Mouse (Mus musculus) CH12F3 (cell line): ENCODE measurements around the gene Gbp9.
"Not testable (repeated sequence)": the region's sequence is repeated elsewhere in the genome, so short reads cannot be mapped to it uniquely, and the experiment has no call there.

Experiments used
- in situ Hi-C: fragments of 300-500 bp; cut with MboI; formaldehyde crosslinking; loops from 2 replicates; pipeline ENCODE4 v1.14.3; 2020; ENCODE audit warnings: low sequenced_read_pairs

The Gbp9 gene

GRCm38 (mm10) chr5:105139409-105140088 lies at the start of gene Gbp9, which contains the start of the genes Gbp8 and Gbp4:
Gene Gbp9, minus strand, starts transcription at chr5:105139539.
Gene Gbp8, minus strand, starts transcription at chr5:105139540.
Gene Gbp4, minus strand, starts transcription at chr5:105139586.
- in situ Hi-C loops, result not testable (repeated sequence)

- in situ Hi-C loops, result no loop called here
These were observed 42.1 kb upstream of the Gbp9 start for GRCm38 (mm10) chr5:105181446-105181845.

GRCm38 (mm10) chr5:105156582-105156981 lies 17.2 kb upstream of the Gbp9 start:
- in situ Hi-C loops, result no loop called here

GRCm38 (mm10) chr5:105154049-105154448 lies 14.7 kb upstream of the Gbp9 start:
- in situ Hi-C loops, result no loop called here

GRCm38 (mm10) chr5:105148062-105148461 lies 8.7 kb upstream of the Gbp9 start:
- in situ Hi-C loops, result not testable (repeated sequence)

- in situ Hi-C loops, result no loop called here
These were observed 7.1 kb upstream of the Gbp9 start for GRCm38 (mm10) chr5:105146447-105146846.

GRCm38 (mm10) chr5:105145731-105146130 lies 6.4 kb upstream of the Gbp9 start:
- in situ Hi-C loops, result not testable (repeated sequence)

GRCm38 (mm10) chr5:105140089-105140810 lies 911 bp upstream of the Gbp9 start:
- in situ Hi-C loops, result not testable (repeated sequence)

- in situ Hi-C loops, result no loop called here
These were observed 433 bp downstream of the Gbp9 start for GRCm38 (mm10) chr5:105138906-105139305.

GRCm38 (mm10) chr5:105136706-105137304 lies 2.5 kb downstream of the Gbp9 start:
- in situ Hi-C loops, result not testable (repeated sequence)

- in situ Hi-C loops, result not testable (repeated sequence)
These were observed 17.6 kb downstream of the Gbp9 start for GRCm38 (mm10) chr5:105121731-105122130.

- in situ Hi-C loops, result no loop called here
These were observed 23.6 kb downstream of the Gbp9 start for GRCm38 (mm10) chr5:105115740-105116139.

GRCm38 (mm10) chr5:105114696-105115095 lies 24.6 kb downstream of the Gbp9 start:
- in situ Hi-C loops, result no loop called here

GRCm38 (mm10) chr5:105113656-105114055 lies 25.7 kb downstream of the Gbp9 start:
- in situ Hi-C loops, result no loop called here

GRCm38 (mm10) chr5:105110271-105110852 lies 29.0 kb downstream of the Gbp9 start:
- in situ Hi-C loops, result not testable (repeated sequence)

GRCm38 (mm10) chr5:105109775-105110174 lies 29.6 kb downstream of the Gbp9 start:
- in situ Hi-C loops, result not testable (repeated sequence)

GRCm38 (mm10) chr5:105105689-105106088 lies 33.6 kb downstream of the Gbp9 start:
- in situ Hi-C loops, result not testable (repeated sequence)

GRCm38 (mm10) chr5:105081900-105082299 lies 57.4 kb downstream of the Gbp9 start:
- in situ Hi-C loops, result no loop called here

- in situ Hi-C loops, result not testable (repeated sequence)
These were observed 71.0 kb downstream of the Gbp9 start for GRCm38 (mm10) chr5:105068356-105068755.

- in situ Hi-C loops, result not testable (repeated sequence)
These were observed 74.9 kb downstream of the Gbp9 start for GRCm38 (mm10) chr5:105064443-105064842.

GRCm38 (mm10) chr5:105063321-105063720 lies 76.0 kb downstream of the Gbp9 start:
- in situ Hi-C loops, result no loop called here
